Mouse (Mus musculus): ENCODE data around the gene Cby3. TPM values are rescaled to one million over a fixed set of nuclear protein-coding genes. Genes with fewer than 3 reads are reported as not detected.

Gene Cby3
- total and polyA plus RNA-seq, 3 experiments = not detected

- peaks cover 0 to 5% of the 10 kb centered on the region in 2 experiments for H3K36me3 ChIP-seq (replicated peaks in 1 of 2; ENCODE audit: control insufficient read depth in 1 of 2, insufficient read depth in 1 of 2, low read length in 1 of 2)
- no peaks in the 10 kb centered on the region for H3K4me1 ChIP-seq (ENCODE audit: control insufficient read depth in 1 of 2, insufficient read depth in 2 of 2)
- H3K4me2 ChIP-seq (ENCODE audit: insufficient read depth, low read depth, poor library complexity, severe bottlenecking) = no peak overlapping the region
- TF ChIP-seq USF2 (conservative IDR thresholded peaks at IDR 0.05; ENCODE audit: low read depth, low read length) = no peak
- H3K9ac ChIP-seq (ENCODE audit: insufficient read depth, low read depth) = no peak overlapping the region
- H3K9me3 ChIP-seq (replicated peaks; ENCODE audit: low read length) = no peaks in the 10 kb centered on the region
- H3K79me2 ChIP-seq (replicated peaks; ENCODE audit: control insufficient read depth, extremely low read depth, insufficient read depth, poor library complexity, severe bottlenecking) = no peaks in the 10 kb centered on the region
- DNase-seq (ENCODE audit: extremely low read depth) = no peak
- H3K27me3 ChIP-seq (replicated peaks) = no peaks in the 10 kb centered on the region
- in situ Hi-C loops (cut with MboI; ENCODE audit: low pct_ligation_motif_present, low pct_unique_long_range_greater_than_20kb, low sequenced_read_pairs) (no loop called here), dilution Hi-C loops (cut with MboI; ENCODE audit: extremely low pct_ligation_motif_present, extremely low pct_unique_long_range_greater_than_20kb, low sequenced_read_pairs) (no loop called here)
- no peak overlapping the region for H3K4me3 ChIP-seq (replicated peaks in 1 of 3; ENCODE audit: low read depth in 2 of 3, low read length in 2 of 3, poor library complexity in 1 of 3)
- H3K27ac ChIP-seq (ENCODE audit: insufficient read depth, low read depth) = no peak overlapping the region
These were observed 17.4 kb upstream of the Cby3 start for GRCm38 (mm10) chr11:50336891-50337290.

- DNase-seq (ENCODE audit: extremely low read depth) = no peak
- no peak overlapping the region for H3K4me2 ChIP-seq (ENCODE audit: insufficient read depth, low read depth, poor library complexity, severe bottlenecking)
- no peaks in the 10 kb centered on the region for H3K36me3 ChIP-seq (replicated peaks in 1 of 2; ENCODE audit: control insufficient read depth in 1 of 2, insufficient read depth in 1 of 2, low read length in 1 of 2)
- no peak overlapping the region for H3K9ac ChIP-seq (ENCODE audit: insufficient read depth, low read depth)
- dilution Hi-C loops (cut with MboI; ENCODE audit: extremely low pct_ligation_motif_present, extremely low pct_unique_long_range_greater_than_20kb, low sequenced_read_pairs) (no loop called here), in situ Hi-C loops (cut with MboI; ENCODE audit: low pct_ligation_motif_present, low pct_unique_long_range_greater_than_20kb, low sequenced_read_pairs) (no loop called here)
- H3K79me2 ChIP-seq (replicated peaks; ENCODE audit: control insufficient read depth, extremely low read depth, insufficient read depth, poor library complexity, severe bottlenecking) = no peaks in the 10 kb centered on the region
- no peaks in the 10 kb centered on the region for H3K27me3 ChIP-seq (replicated peaks)
- H3K4me1 ChIP-seq (ENCODE audit: control insufficient read depth in 1 of 2, insufficient read depth in 2 of 2) = peaks cover 2 to 19% of the 10 kb centered on the region in 2 experiments; a peak in 3 of 4 replicates
- no peak for TF ChIP-seq MAFK (IDR thresholded peaks at IDR 0.05; ENCODE audit: insufficient replicate concordance, low read length)
- TF ChIP-seq ZMIZ1 (IDR thresholded peaks at IDR 0.05; ENCODE audit: low read depth, low read length) = no peak
- no peak for TF ChIP-seq GABPA (IDR thresholded peaks at IDR 0.05; ENCODE audit: insufficient replicate concordance, low read depth, low read length)
- TF ChIP-seq MEF2A (IDR thresholded peaks at IDR 0.05; ENCODE audit: borderline replicate concordance, low read depth, low read length) = no peak
- TF ChIP-seq MAZ (IDR thresholded peaks at IDR 0.05; ENCODE audit: low read depth, low read length) = no peak
- TF ChIP-seq CTCF (conservative IDR thresholded peaks at IDR 0.05 in 1 of 2, IDR thresholded peaks at IDR 0.05 in 1 of 2; ENCODE audit: low read depth in 2 of 2, low read length in 2 of 2) = no peak
- TF ChIP-seq MAX (IDR thresholded peaks at IDR 0.05; ENCODE audit: low read length) = no peak
- TF ChIP-seq NELFE (IDR thresholded peaks at IDR 0.05; ENCODE audit: low read depth, low read length) = no peak
- no peak for TF ChIP-seq JUN (IDR thresholded peaks at IDR 0.05; ENCODE audit: insufficient read depth, low read depth, low read length)
- no peak for TF ChIP-seq MXI1 (IDR thresholded peaks at IDR 0.05; ENCODE audit: low read depth, low read length)
- TF ChIP-seq CHD1 (IDR thresholded peaks at IDR 0.05; ENCODE audit: low read depth, low read length) = no peak
- H3K9me3 ChIP-seq (replicated peaks; ENCODE audit: low read length) = no peaks in the 10 kb centered on the region
- H3K4me3 ChIP-seq (replicated peaks in 1 of 3; ENCODE audit: low read depth in 2 of 3, low read length in 2 of 3, poor library complexity in 1 of 3) = no peak overlapping the region
- H3K27ac ChIP-seq (ENCODE audit: insufficient read depth, low read depth) = no peak overlapping the region
These were observed 8.8 kb upstream of the Cby3 start for GRCm38 (mm10) chr11:50345486-50345885.

- dilution Hi-C loops (cut with MboI; ENCODE audit: extremely low pct_ligation_motif_present, extremely low pct_unique_long_range_greater_than_20kb, low sequenced_read_pairs) = no loop called here
- H3K27ac ChIP-seq (ENCODE audit: insufficient read depth, low read depth) = no peak overlapping the region
- no peak overlapping the region for H3K9ac ChIP-seq (ENCODE audit: insufficient read depth, low read depth)
These were observed 7.8 kb upstream of the Cby3 start for GRCm38 (mm10) chr11:50346256-50347032.

More at GRCm38 (mm10) chr11:50346256-50347032, 7.8 kb upstream of the Cby3 start:
- H3K4me3 ChIP-seq (replicated peaks in 1 of 3; ENCODE audit: low read depth in 2 of 3, low read length in 2 of 3, poor library complexity in 1 of 3) = no peak overlapping the region
- in situ Hi-C loops (cut with MboI; ENCODE audit: low pct_ligation_motif_present, low pct_unique_long_range_greater_than_20kb, low sequenced_read_pairs) = no loop called here
- no peaks in the 10 kb centered on the region for H3K9me3 ChIP-seq (replicated peaks; ENCODE audit: low read length)
- no peak overlapping the region for H3K4me2 ChIP-seq (ENCODE audit: insufficient read depth, low read depth, poor library complexity, severe bottlenecking)
- H3K4me1 ChIP-seq (ENCODE audit: control insufficient read depth in 1 of 2, insufficient read depth in 2 of 2) = peaks cover 2 to 19% of the 10 kb centered on the region in 2 experiments; a peak in 3 of 4 replicates
- H3K36me3 ChIP-seq (replicated peaks in 1 of 2; ENCODE audit: control insufficient read depth in 1 of 2, insufficient read depth in 1 of 2, low read length in 1 of 2) = no peaks in the 10 kb centered on the region
- no peak for TF ChIP-seq CTCF (conservative IDR thresholded peaks at IDR 0.05 in 1 of 2, IDR thresholded peaks at IDR 0.05 in 1 of 2; ENCODE audit: low read depth in 2 of 2, low read length in 2 of 2)
- H3K79me2 ChIP-seq (replicated peaks; ENCODE audit: control insufficient read depth, extremely low read depth, insufficient read depth, poor library complexity, severe bottlenecking) = no peaks in the 10 kb centered on the region
- H3K27me3 ChIP-seq (replicated peaks) = no peaks in the 10 kb centered on the region
- DNase-seq (ENCODE audit: extremely low read depth) = no peak

Data from CH12.LX (cell line).